Mouse (Mus musculus): ENCODE results near the gene Grip2. TPM values are rescaled to one million over a fixed set of nuclear protein-coding genes. Genes with fewer than 3 reads are reported as not detected.

Grip2 gene
- total and polyA plus RNA-seq, 3 experiments: 0.07 TPM; not detected in 2

DNA sequence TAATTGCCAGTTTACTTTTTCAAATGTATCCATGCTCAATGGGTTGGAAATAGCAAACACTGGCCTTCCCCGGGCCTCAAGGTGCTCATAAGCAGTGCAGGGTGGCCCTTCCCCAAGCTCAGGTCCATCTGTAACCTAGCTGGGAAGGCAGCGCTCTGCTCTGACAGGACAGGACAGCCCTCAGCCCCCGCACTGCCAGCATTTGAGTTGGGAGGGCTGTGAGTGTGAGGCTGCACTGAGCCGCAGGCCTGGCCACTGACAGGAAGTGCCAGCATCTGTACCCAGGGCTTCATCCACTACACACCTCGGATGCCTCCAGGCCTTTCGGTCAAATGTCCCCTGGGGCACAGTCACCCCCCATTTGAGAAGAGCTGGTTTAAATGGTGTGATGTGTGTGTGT is 11.1 kb downstream of the Grip2 start:
- dilution Hi-C loops (cut with MboI; ENCODE audit: extremely low pct_ligation_motif_present, extremely low pct_unique_long_range_greater_than_20kb, low sequenced_read_pairs): no loop called here
- Histone ChIP-seq H3K9me3 (replicated peaks; ENCODE audit: low read length) (peaks cover 4% of the 10 kb centered on the region), H3K4me3 (replicated peaks in 1 of 3; ENCODE audit: low read depth in 2 of 3, low read length in 2 of 3, poor library complexity in 1 of 3) (no peak overlapping the region), H3K79me2 (replicated peaks; ENCODE audit: control insufficient read depth, extremely low read depth, insufficient read depth, poor library complexity, severe bottlenecking) (no peaks in the 10 kb centered on the region), H3K9ac (ENCODE audit: insufficient read depth, low read depth) (no peak overlapping the region), H3K4me1 (ENCODE audit: control insufficient read depth in 1 of 2, insufficient read depth in 2 of 2) (no peaks in the 10 kb centered on the region), H3K36me3 (replicated peaks in 1 of 2; ENCODE audit: control insufficient read depth in 1 of 2, insufficient read depth in 1 of 2, low read length in 1 of 2) (no peaks in the 10 kb centered on the region), H3K27ac (ENCODE audit: insufficient read depth, low read depth) (no peak overlapping the region), H3K4me2 (ENCODE audit: insufficient read depth, low read depth, poor library complexity, severe bottlenecking) (no peak overlapping the region), H3K27me3 (replicated peaks) (peaks cover 70% of the 10 kb centered on the region)
- no peak for DNase-seq (ENCODE audit: extremely low read depth)
- in situ Hi-C loops (cut with MboI; ENCODE audit: low pct_ligation_motif_present, low pct_unique_long_range_greater_than_20kb, low sequenced_read_pairs): no loop called here
- no peak for TF ChIP-seq KAT2A (IDR thresholded peaks at IDR 0.05; ENCODE audit: insufficient replicate concordance, low read length)
- TF ChIP-seq ELF1 (IDR thresholded peaks at IDR 0.05; ENCODE audit: low read depth, low read length): no peak
- no peak for TF ChIP-seq CHD2 (IDR thresholded peaks at IDR 0.05; ENCODE audit: low read length)
- no peak for TF ChIP-seq JUN (IDR thresholded peaks at IDR 0.05; ENCODE audit: insufficient read depth, low read depth, low read length)
- TF ChIP-seq ZNF384 (IDR thresholded peaks at IDR 0.05; ENCODE audit: low read depth, low read length): no peak

DNA sequence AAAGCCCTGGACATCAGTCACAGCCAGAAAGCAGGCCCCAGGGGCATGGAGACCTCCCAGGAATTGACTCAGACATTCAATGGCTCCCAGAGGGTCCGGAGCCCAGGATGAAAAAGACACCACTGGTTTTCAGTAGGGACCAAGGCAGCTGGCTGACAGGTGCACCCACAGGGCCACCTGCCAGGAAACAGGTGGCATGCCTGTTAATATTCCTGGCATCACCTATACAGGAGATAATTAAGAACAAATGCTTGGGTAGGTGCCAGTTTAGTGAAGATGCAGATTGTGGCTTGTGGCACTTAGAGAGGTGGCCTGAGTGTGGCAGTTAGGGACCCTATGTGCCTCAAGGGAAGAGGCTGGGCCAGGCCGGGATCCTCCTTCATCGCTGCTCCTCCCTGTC is 13.4 kb downstream of the Grip2 start:
- in situ Hi-C loops (cut with MboI; ENCODE audit: low pct_ligation_motif_present, low pct_unique_long_range_greater_than_20kb, low sequenced_read_pairs): no loop called here
- Histone ChIP-seq H3K36me3 (replicated peaks in 1 of 2; ENCODE audit: control insufficient read depth in 1 of 2, insufficient read depth in 1 of 2, low read length in 1 of 2) (no peaks in the 10 kb centered on the region), H3K4me2 (ENCODE audit: insufficient read depth, low read depth, poor library complexity, severe bottlenecking) (no peak overlapping the region), H3K4me1 (ENCODE audit: control insufficient read depth in 1 of 2, insufficient read depth in 2 of 2) (no peaks in the 10 kb centered on the region), H3K27ac (ENCODE audit: insufficient read depth, low read depth) (no peak overlapping the region), H3K79me2 (replicated peaks; ENCODE audit: control insufficient read depth, extremely low read depth, insufficient read depth, poor library complexity, severe bottlenecking) (no peaks in the 10 kb centered on the region), H3K9ac (ENCODE audit: insufficient read depth, low read depth) (no peak overlapping the region), H3K9me3 (replicated peaks; ENCODE audit: low read length) (no peaks in the 10 kb centered on the region), H3K4me3 (replicated peaks in 1 of 3; ENCODE audit: low read depth in 2 of 3, low read length in 2 of 3, poor library complexity in 1 of 3) (no peak overlapping the region), H3K27me3 (replicated peaks) (peaks cover 84% of the 10 kb centered on the region)
- dilution Hi-C loops (cut with MboI; ENCODE audit: extremely low pct_ligation_motif_present, extremely low pct_unique_long_range_greater_than_20kb, low sequenced_read_pairs): no loop called here
- no peak for TF ChIP-seq ZC3H11A (IDR thresholded peaks at IDR 0.05; ENCODE audit: low read depth, low read length)
- no peak for TF ChIP-seq POLR2AphosphoS2 (IDR thresholded peaks at IDR 0.05; ENCODE audit: low read depth, low read length)
- no peak for TF ChIP-seq ETS1 (conservative IDR thresholded peaks at IDR 0.05; ENCODE audit: low read depth, low read length)
- no peak for TF ChIP-seq MEF2A (IDR thresholded peaks at IDR 0.05; ENCODE audit: borderline replicate concordance, low read depth, low read length)
- TF ChIP-seq JUN (IDR thresholded peaks at IDR 0.05; ENCODE audit: insufficient read depth, low read depth, low read length): no peak
- no peak for TF ChIP-seq UBTF (IDR thresholded peaks at IDR 0.05; ENCODE audit: low read depth, low read length)
- TF ChIP-seq EP300 (IDR thresholded peaks at IDR 0.05; ENCODE audit: low read length): no peak
- no peak for TF ChIP-seq JUND (conservative IDR thresholded peaks at IDR 0.05; ENCODE audit: low read depth, low read length)
- no peak for TF ChIP-seq MAX (IDR thresholded peaks at IDR 0.05; ENCODE audit: low read length)
- no peak for TF ChIP-seq IRF4 (IDR thresholded peaks at IDR 0.05; ENCODE audit: low read depth, low read length)
- no peak for TF ChIP-seq KAT2A (IDR thresholded peaks at IDR 0.05; ENCODE audit: insufficient replicate concordance, low read length)
- TF ChIP-seq RCOR1 (conservative IDR thresholded peaks at IDR 0.05; ENCODE audit: low read depth, low read length): no peak
- no peak for TF ChIP-seq NRF1 (IDR thresholded peaks at IDR 0.05; ENCODE audit: low read depth, low read length)
- no peak for TF ChIP-seq USF2 (conservative IDR thresholded peaks at IDR 0.05; ENCODE audit: low read depth, low read length)
- no peak for TF ChIP-seq TBP (conservative IDR thresholded peaks at IDR 0.05; ENCODE audit: low read depth, low read length)
- no peak for TF ChIP-seq GABPA (IDR thresholded peaks at IDR 0.05; ENCODE audit: insufficient replicate concordance, low read depth, low read length)
- no peak for TF ChIP-seq PAX5 (IDR thresholded peaks at IDR 0.05; ENCODE audit: low read length)
- TF ChIP-seq CHD2 (IDR thresholded peaks at IDR 0.05; ENCODE audit: low read length): no peak
- DNase-seq (ENCODE audit: extremely low read depth): no peak

All from CH12.LX (cell line).